Mouse (Mus musculus) neutrophil, adult 5-6 weeks (primary cell): ENCODE results near the gene Slc35e3. TPM values are rescaled to one million over a fixed set of nuclear protein-coding genes. Genes with fewer than 3 reads are reported as not detected.
"Not testable (repeated sequence)": the region's sequence is repeated elsewhere in the genome, so short reads cannot be mapped to it uniquely, and the experiment has no call there.

Experiments used
- ATAC-seq: fragments of 151-379, 151-347 bp; 2 replicates; pipeline ENCODE4 v1.8.0; 2017; ENCODE audit warnings: mild to moderate bottlenecking, moderate TSS enrichment; ENCODE audit not compliant: insufficient number of reproducible peaks, poor library complexity, low FRiP score, severe bottlenecking; ENCODE audit errors: extremely low read depth
- total RNA-seq: library from RNA; stranded (forward); fragments of 200-1000 nt; gene quantifications from 2 replicates; pipeline ENCODE4 v1.2.3, GENCODE M21; 2017

Gene Slc35e3
- total RNA-seq, 1 experiment from 2014 or later: 13.2 TPM

GRCm38 (mm10) chr10:117708856-117709255 lies 37.3 kb downstream of the Slc35e3 start:
- no peak for ATAC-seq

GRCm38 (mm10) chr10:117708376-117708775 lies 37.8 kb downstream of the Slc35e3 start:
- no peak for ATAC-seq

- ATAC-seq: no peak
These were observed 38.9 kb downstream of the Slc35e3 start for GRCm38 (mm10) chr10:117707114-117707838.

GRCm38 (mm10) chr10:117706440-117706839 lies 39.7 kb downstream of the Slc35e3 start:
- no peak for ATAC-seq

GRCm38 (mm10) chr10:117705806-117706205 lies 40.4 kb downstream of the Slc35e3 start:
- no peak for ATAC-seq

- no peak for ATAC-seq
These were observed 41.2 kb downstream of the Slc35e3 start for GRCm38 (mm10) chr10:117704964-117705335.

- not testable (repeated sequence) for ATAC-seq
These were observed 41.7 kb downstream of the Slc35e3 start for GRCm38 (mm10) chr10:117704314-117704963.

GRCm38 (mm10) chr10:117703506-117703905 lies 42.7 kb downstream of the Slc35e3 start:
- no peak for ATAC-seq

- no peak for ATAC-seq
These were observed 43.9 kb downstream of the Slc35e3 start for GRCm38 (mm10) chr10:117702024-117702833.

- no peak for ATAC-seq
These were observed 44.9 kb downstream of the Slc35e3 start for GRCm38 (mm10) chr10:117701034-117701829.

- ATAC-seq: no peak
These were observed 45.7 kb downstream of the Slc35e3 start for GRCm38 (mm10) chr10:117700450-117700849.

GRCm38 (mm10) chr10:117699914-117700313 lies 46.3 kb downstream of the Slc35e3 start:
- ATAC-seq: no peak

- ATAC-seq: no peak
These were observed 47.6 kb downstream of the Slc35e3 start for GRCm38 (mm10) chr10:117698313-117699138.

GRCm38 (mm10) chr10:117697561-117698115 lies 48.5 kb downstream of the Slc35e3 start:
- ATAC-seq: no peak

- no peak for ATAC-seq
These were observed 49.2 kb downstream of the Slc35e3 start for GRCm38 (mm10) chr10:117696827-117697560.

GRCm38 (mm10) chr10:117696021-117696826 lies 49.9 kb downstream of the Slc35e3 start:
- ATAC-seq: no peak
